Mouse (Mus musculus) MEL (cell line): ENCODE measurements around the gene 1700001C19Rik. TPM values are rescaled to one million over a fixed set of nuclear protein-coding genes. Genes with fewer than 3 reads are reported as not detected.
"Not testable (repeated sequence)": the region's sequence is repeated elsewhere in the genome, so short reads cannot be mapped to it uniquely, and the experiment has no call there.

Experiments used
- DNase-seq: peaks from one replicate; pipeline ENCODE4 v3.0.0; 2011; ENCODE audit warnings: low read depth, low spot score
- H3K27ac ChIP-seq: 2 replicates; pipeline ENCODE4 v1.5.1; 2012; ENCODE audit warnings: low read depth, mild to moderate bottlenecking, control low read depth, low read length, moderate library complexity; ENCODE audit not compliant: control insufficient read depth
- H3K27me3 ChIP-seq, 2 experiments: fragments of 150-350 bp in 1 of 2; sonication (generic) in 1 of 2; 2 replicates each; pipeline ENCODE4 v1.6.1; 2012; ENCODE audit warnings: low read length in 2 of 2, mild to moderate bottlenecking in 2 of 2, improper control_type of control experiment in 1 of 2, moderate library complexity in 1 of 2; ENCODE audit not compliant: insufficient read depth in 2 of 2, control insufficient read depth in 1 of 2
- H3K36me3 ChIP-seq, 2 experiments: 2 replicates each; pipeline ENCODE4 v1.6.1; 2012 to 2014; ENCODE audit warnings: low read length in 2 of 2, improper control_type of control experiment in 1 of 2, inconsistent platforms in 1 of 2, mild to moderate bottlenecking in 1 of 2; ENCODE audit not compliant: insufficient read depth in 2 of 2, control insufficient read depth in 1 of 2
- H3K4me1 ChIP-seq, 2 experiments: fragments of 150-350 bp in 1 of 2; sonication (generic) in 1 of 2; 2 replicates each; pipeline ENCODE4 v1.6.1; 2012; ENCODE audit warnings: low read length in 2 of 2, improper control_type of control experiment in 1 of 2, mild to moderate bottlenecking in 1 of 2; ENCODE audit not compliant: insufficient read depth in 2 of 2, control insufficient read depth in 1 of 2
- H3K4me3 ChIP-seq, 2 experiments: fragments of 150-350 bp in 1 of 2; sonication (generic) in 1 of 2; 2 replicates each; pipeline ENCODE4 v1.5.1; 2012; ENCODE audit warnings: low read depth in 2 of 2, low read length in 2 of 2, mild to moderate bottlenecking in 2 of 2, moderate library complexity in 2 of 2, control low read depth in 1 of 2, improper control_type of control experiment in 1 of 2; ENCODE audit not compliant: control insufficient read depth in 1 of 2, insufficient read depth in 1 of 2
- H3K79me2 ChIP-seq: 2 replicates; pipeline ENCODE4 v1.6.1; 2012; ENCODE audit warnings: mild to moderate bottlenecking, low read length, moderate library complexity; ENCODE audit not compliant: control insufficient read depth, poor library complexity, insufficient read depth
- H3K9ac ChIP-seq: 2 replicates; pipeline ENCODE4 v1.6.1; 2012; ENCODE audit warnings: low read depth, mild to moderate bottlenecking, control low read depth, low read length, moderate library complexity; ENCODE audit not compliant: control insufficient read depth, poor library complexity, severe bottlenecking
- H3K9me3 ChIP-seq: fragments of 150-350 bp; sonication (generic); replicated peaks from 2 replicates; pipeline ENCODE4 v1.6.1; 2012; ENCODE audit warnings: mild to moderate bottlenecking, low read length, improper control_type of control experiment, moderate library complexity; ENCODE audit not compliant: insufficient read depth
- BHLHE40 ChIP-seq: IDR thresholded peaks from 2 replicates; pipeline ENCODE4 v1.6.1; 2012; ENCODE audit warnings: low read depth, mild to moderate bottlenecking, inconsistent platforms, low read length, improper control_type of control experiment, borderline replicate concordance
- CHD2 ChIP-seq: IDR thresholded peaks from 2 replicates; pipeline ENCODE4 v1.6.1; 2011; ENCODE audit warnings: low read length, improper control_type of control experiment
- CTCF ChIP-seq, 3 experiments: IDR thresholded peaks in 2 of 3; conservative IDR thresholded peaks in 1 of 3; 2 replicates each; pipeline ENCODE4 v1.5.1; 2011 to 2012; ENCODE audit warnings: low read length in 3 of 3, low read depth in 2 of 3, mild to moderate bottlenecking in 2 of 3, improper control_type of control experiment in 1 of 3, inconsistent platforms in 1 of 3, mixed read lengths in 1 of 3, moderate library complexity in 1 of 3; ENCODE audit not compliant: control insufficient read depth in 1 of 3, insufficient read depth in 1 of 3, poor library complexity in 1 of 3, severe bottlenecking in 1 of 3
- E2F4 ChIP-seq: IDR thresholded peaks from 2 replicates; pipeline ENCODE4 v1.6.1; 2011; ENCODE audit warnings: low read depth, low read length, improper control_type of control experiment, borderline replicate concordance
- ETS1 ChIP-seq: IDR thresholded peaks from 2 replicates; pipeline ENCODE4 v1.6.1; 2012; ENCODE audit warnings: low read depth, mild to moderate bottlenecking, inconsistent platforms, low read length, improper control_type of control experiment, moderate library complexity
- MAZ ChIP-seq: IDR thresholded peaks from 2 replicates; pipeline ENCODE4 v1.6.1; 2012; ENCODE audit warnings: low read depth, mild to moderate bottlenecking, inconsistent platforms, low read length, improper control_type of control experiment
- MYB ChIP-seq: IDR thresholded peaks from 2 replicates; pipeline ENCODE4 v1.6.1; 2011; ENCODE audit warnings: mild to moderate bottlenecking, low read depth, low read length, improper control_type of control experiment
- MYC ChIP-seq: IDR thresholded peaks from 2 replicates; pipeline ENCODE4 v1.6.1; 2011; ENCODE audit warnings: low read depth, mild to moderate bottlenecking, low read length, improper control_type of control experiment, moderate library complexity
- NRF1 ChIP-seq: IDR thresholded peaks from 2 replicates; pipeline ENCODE4 v1.6.1; 2014; ENCODE audit warnings: low read depth, mild to moderate bottlenecking, inconsistent platforms, low read length, improper control_type of control experiment, moderate library complexity; ENCODE audit not compliant: poor library complexity, insufficient read depth, severe bottlenecking
- POLR2A ChIP-seq, 2 experiments: IDR thresholded peaks; 2 replicates each; pipeline ENCODE4 v1.6.1; 2011 to 2012; ENCODE audit warnings: low read length in 2 of 2, mild to moderate bottlenecking in 2 of 2, control low read depth in 1 of 2, improper control_type of control experiment in 1 of 2, low read depth in 1 of 2, moderate library complexity in 1 of 2; ENCODE audit not compliant: control insufficient read depth in 1 of 2, insufficient read depth in 1 of 2, poor library complexity in 1 of 2
- RAD21 ChIP-seq: IDR thresholded peaks from 2 replicates; pipeline ENCODE4 v1.6.1; 2011; ENCODE audit warnings: mild to moderate bottlenecking, low read depth, low read length, improper control_type of control experiment
- RCOR1 ChIP-seq: IDR thresholded peaks from 2 replicates; pipeline ENCODE4 v1.6.1; 2012; ENCODE audit warnings: low read depth, mild to moderate bottlenecking, inconsistent platforms, low read length, improper control_type of control experiment
- SMC3 ChIP-seq: IDR thresholded peaks from 2 replicates; pipeline ENCODE4 v1.6.1; 2011; ENCODE audit warnings: low read depth, low read length, improper control_type of control experiment
- TAL1 ChIP-seq: IDR thresholded peaks from 2 replicates; pipeline ENCODE4 v1.6.1; 2012; ENCODE audit warnings: mild to moderate bottlenecking, inconsistent platforms, low read length, moderate library complexity, mixed read lengths
- USF2 ChIP-seq, 2 experiments: IDR thresholded peaks; 2 replicates each; pipeline ENCODE4 v1.6.1; 2011 to 2012; ENCODE audit warnings: improper control_type of control experiment in 2 of 2, low read length in 2 of 2, borderline replicate concordance in 1 of 2, inconsistent platforms in 1 of 2, low read depth in 1 of 2, mild to moderate bottlenecking in 1 of 2; ENCODE audit not compliant: insufficient read depth in 1 of 2
- ZC3H11A ChIP-seq: IDR thresholded peaks from 2 replicates; pipeline ENCODE4 v1.6.1; 2012; ENCODE audit warnings: low read depth, mild to moderate bottlenecking, inconsistent platforms, low read length, improper control_type of control experiment
- polyA plus RNA-seq, 2 experiments: library from polyadenylated mRNA; stranded (reverse) in 1 of 2; unstranded in 1 of 2; fragments of >175 nt in 1 of 2; fragments of >200 nt in 1 of 2; gene quantifications; 2 replicates each; pipeline versions ENCODE4 v1.2.1 to v1.2.4; 2012; ENCODE audit warnings: low replicate concordance in 2 of 2, low read depth in 1 of 2; ENCODE audit not compliant: insufficient read length in 2 of 2, insufficient read depth in 1 of 2, missing spikeins in 1 of 2
- total RNA-seq: library from RNA; depleted of rRNA; stranded (reverse); fragments of 300-350 nt; gene quantifications from 2 replicates; pipeline ENCODE4 v1.2.3, GENCODE M21; 2012

1700001C19Rik gene
- total and polyA plus RNA-seq, 3 experiments, result not detected

GRCm38 (mm10) chr17:47424186-47424585 is 13.0 kb downstream of the 1700001C19Rik start:
- no peak for TF ChIP-seq RCOR1
- no peak for TF ChIP-seq MAZ
- TF ChIP-seq ETS1, result no peak
- TF ChIP-seq E2F4, result no peak
- Histone ChIP-seq H3K79me2 (no peaks in the 10 kb centered on the region), H3K4me3 (no peak overlapping the region), H3K27me3 (peaks cover 0 to 2% of the 10 kb centered on the region in 2 experiments; a peak in 1 of 4 replicates), H3K9me3 (no peaks in the 10 kb centered on the region), H3K36me3 (no peaks in the 10 kb centered on the region), H3K4me1 (no peaks in the 10 kb centered on the region; a peak in 1 of 4 replicates), H3K9ac (no peak overlapping the region), H3K27ac (no peak overlapping the region)
- no peak for DNase-seq

GRCm38 (mm10) chr17:47422616-47423015 is 14.6 kb downstream of the 1700001C19Rik start:
- not testable (repeated sequence) for DNase-seq, H3K27me3 ChIP-seq, H3K9ac ChIP-seq, H3K36me3 ChIP-seq, H3K4me1 ChIP-seq, H3K27ac ChIP-seq, H3K79me2 ChIP-seq, H3K9me3 ChIP-seq, H3K4me3 ChIP-seq

DNA sequence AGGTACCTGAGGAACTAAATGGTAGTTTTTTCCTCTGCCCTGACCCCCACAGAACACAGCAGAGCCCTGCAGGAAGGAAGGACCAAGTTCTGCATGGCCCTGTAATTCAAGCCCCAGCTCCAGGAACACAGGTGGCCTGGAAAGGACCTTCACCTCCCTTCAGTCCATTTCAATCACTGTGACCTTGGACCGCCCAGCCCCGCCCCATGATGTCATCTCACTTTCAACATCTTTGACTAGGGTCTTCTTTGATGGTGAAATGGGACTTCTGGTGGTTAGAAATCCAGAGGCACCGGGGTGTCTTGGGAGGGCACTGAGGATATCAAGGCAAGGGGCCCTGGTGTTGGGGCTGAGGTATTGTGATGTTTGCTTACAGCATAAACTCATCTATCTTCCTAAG is 15.6 kb downstream of the 1700001C19Rik start:
- no peak overlapping the region for H3K9ac ChIP-seq

GRCm38 (mm10) chr17:47420195-47420594 is 17.0 kb downstream of the 1700001C19Rik start:
- H3K4me3 ChIP-seq, result no peak overlapping the region
- no peak for TF ChIP-seq CTCF (IDR thresholded peaks at IDR 0.05 in 2 of 3, conservative IDR thresholded peaks at IDR 0.05 in 1 of 3; ENCODE audit: control insufficient read depth in 1 of 3, insufficient read depth in 1 of 3, low read depth in 2 of 3, low read length in 3 of 3, poor library complexity in 1 of 3, severe bottlenecking in 1 of 3)
- TF ChIP-seq ETS1, result no peak
- TF ChIP-seq POLR2A (IDR thresholded peaks at IDR 0.05; ENCODE audit: control insufficient read depth in 1 of 2, insufficient read depth in 1 of 2, low read depth in 1 of 2, low read length in 2 of 2, poor library complexity in 1 of 2), result no peak
- no peak for TF ChIP-seq SMC3
- no peak for TF ChIP-seq BHLHE40
- no peak for TF ChIP-seq TAL1
- TF ChIP-seq MYC, result no peak
- TF ChIP-seq RAD21, result no peak
- TF ChIP-seq MAZ, result no peak
- no peak for TF ChIP-seq MYB
- TF ChIP-seq CHD2, result no peak
- no peak for TF ChIP-seq USF2 (IDR thresholded peaks at IDR 0.05; ENCODE audit: borderline replicate concordance in 1 of 2, insufficient read depth in 1 of 2, low read depth in 1 of 2, low read length in 2 of 2)
- no peak for TF ChIP-seq NRF1
- TF ChIP-seq, all 39 proteins: peak for 0
- Histone ChIP-seq H3K9me3 (no peaks in the 10 kb centered on the region), H3K27me3 (no peaks in the 10 kb centered on the region; a peak in 1 of 4 replicates), H3K79me2 (no peaks in the 10 kb centered on the region), H3K9ac (no peak overlapping the region), H3K27ac (no peak overlapping the region), H3K36me3 (no peaks in the 10 kb centered on the region), H3K4me1 (no peaks in the 10 kb centered on the region)
- no peak for DNase-seq

More for the DNA sequence above, 15.6 kb downstream of the 1700001C19Rik start:
- no peak for DNase-seq
- H3K36me3 ChIP-seq, result no peaks in the 10 kb centered on the region
- H3K27me3 ChIP-seq, result no peaks in the 10 kb centered on the region
- TF ChIP-seq ZC3H11A (no peak), POLR2A (IDR thresholded peaks at IDR 0.05; ENCODE audit: control insufficient read depth in 1 of 2, insufficient read depth in 1 of 2, low read depth in 1 of 2, low read length in 2 of 2, poor library complexity in 1 of 2) (no peak)
- H3K4me1 ChIP-seq, result no peaks in the 10 kb centered on the region; a peak in 1 of 4 replicates
- H3K4me3 ChIP-seq, result no peak overlapping the region
- no peaks in the 10 kb centered on the region for H3K79me2 ChIP-seq
- H3K27ac ChIP-seq, result no peak overlapping the region
- H3K9me3 ChIP-seq, result no peaks in the 10 kb centered on the region
